Mouse (Mus musculus): Measurements from ENCODE around the gene Dgkh. TPM values are rescaled to one million over a fixed set of nuclear protein-coding genes. Genes with fewer than 3 reads are reported as not detected.
A peak's percentile ranks its signal among the peaks of the same experiment; 100 is the strongest.

The Dgkh gene
- polyA plus RNA-seq, 1 experiment from 2014 or later = 4.6 TPM

GRCm38 (mm10) chr14:78538572-78539320 lies 193.8 kb downstream of the Dgkh start:
- no peak overlapping the region for H3K27ac ChIP-seq (ENCODE audit: low read length)
- no peak for ATAC-seq

GRCm38 (mm10) chr14:78537551-78537950 lies 195.0 kb downstream of the Dgkh start:
- Histone ChIP-seq H3K4me3 (ENCODE audit: low read depth, low read length) (peak overlapping the region; percentile 83; the same call in 1 of the 2 replicates), H3K9me3 (ENCODE audit: low read length) (no peaks in the 10 kb centered on the region), H3K4me2 (replicated peaks; ENCODE audit: low read depth, low read length) (0 out of 2 replicates have a peak overlapping the region, but pooled peaks have one; percentile 82), H3K4me1 (ENCODE audit: insufficient read depth, low read depth, low read length) (peaks cover 5% of the 10 kb centered on the region; the same call in 1 of the 2 replicates), H3K9ac (replicated peaks; ENCODE audit: low read depth) (no peak overlapping the region), H3K27me3 (replicated peaks; ENCODE audit: insufficient read depth, low read length) (no peaks in the 10 kb centered on the region), H3K27ac (ENCODE audit: low read length) (no peak overlapping the region), H3K36me3 (ENCODE audit: insufficient read depth, low read length) (no peaks in the 10 kb centered on the region)
- ATAC-seq (no peak), DNase-seq (ENCODE audit: low spot score) (no peak)
- 40% methylated on average over 6 of the region's 6 CpGs for WGBS
- TF ChIP-seq EP300 (IDR thresholded peaks at IDR 0.05) (no peak), CTCF (IDR thresholded peaks at IDR 0.05) (no peak)

More at GRCm38 (mm10) chr14:78538572-78539320, 193.8 kb downstream of the Dgkh start:
- no peaks in the 10 kb centered on the region for H3K9me3 ChIP-seq (ENCODE audit: low read length)
- H3K4me1 ChIP-seq (ENCODE audit: insufficient read depth, low read depth, low read length) = peaks cover 5% of the 10 kb centered on the region; the same call in 1 of the 2 replicates
- H3K4me2 ChIP-seq (replicated peaks; ENCODE audit: low read depth, low read length) = no peak overlapping the region
- no peak for TF ChIP-seq EP300 (IDR thresholded peaks at IDR 0.05)
- H3K27me3 ChIP-seq (replicated peaks; ENCODE audit: insufficient read depth, low read length) = no peaks in the 10 kb centered on the region
- no peaks in the 10 kb centered on the region for H3K36me3 ChIP-seq (ENCODE audit: insufficient read depth, low read length)
- H3K9ac ChIP-seq (replicated peaks; ENCODE audit: low read depth) = no peak overlapping the region
- H3K4me3 ChIP-seq (ENCODE audit: low read depth, low read length) = no peak overlapping the region
- WGBS = 41% methylated on average over 5 of the region's 5 CpGs
- no peak for DNase-seq (ENCODE audit: low spot score)

GRCm38 (mm10) chr14:78536281-78537165 lies 196.1 kb downstream of the Dgkh start, which contains the start of gene Akap11:
Gene Akap11, minus strand, starts transcription at chr14:78536808.
- peak; percentile 95 for ATAC-seq
- Histone ChIP-seq H3K4me2 (replicated peaks; ENCODE audit: low read depth, low read length) (peak within 1 kb of the TSS; percentile 82), H3K4me3 (ENCODE audit: low read depth, low read length) (peak within 1 kb of the TSS; percentile 83), H3K36me3 (ENCODE audit: insufficient read depth, low read length) (no peaks in the 10 kb centered on the region), H3K27me3 (replicated peaks; ENCODE audit: insufficient read depth, low read length) (no peaks in the 10 kb centered on the region), H3K4me1 (ENCODE audit: insufficient read depth, low read depth, low read length) (peaks cover 8% of the 10 kb centered on the region; the same call in 1 of the 2 replicates), H3K27ac (ENCODE audit: low read length) (peak within 1 kb of the TSS; percentile 92), H3K9me3 (ENCODE audit: low read length) (no peaks in the 10 kb centered on the region), H3K9ac (replicated peaks; ENCODE audit: low read depth) (peak within 1 kb of the TSS; percentile 87)
- TF ChIP-seq EP300 (IDR thresholded peaks at IDR 0.05) = peak; percentile 85; the same call in 1 of the 2 replicates
- no peak for TF ChIP-seq CTCF (IDR thresholded peaks at IDR 0.05)
- peak; percentile 96 for DNase-seq (ENCODE audit: low spot score)
- under 1% methylated on average over 74 of the region's 82 CpGs for WGBS

GRCm38 (mm10) chr14:78535366-78535765 lies 197.2 kb downstream of the Dgkh start:
- ATAC-seq = no peak
- Histone ChIP-seq H3K4me1 (ENCODE audit: insufficient read depth, low read depth, low read length) (peaks cover 8% of the 10 kb centered on the region; the same call in 1 of the 2 replicates), H3K4me2 (replicated peaks; ENCODE audit: low read depth, low read length) (peak overlapping the region; percentile 82), H3K27ac (ENCODE audit: low read length) (0 out of 2 replicates have a peak overlapping the region, but pooled peaks have one; percentile 20), H3K9me3 (ENCODE audit: low read length) (no peaks in the 10 kb centered on the region), H3K36me3 (ENCODE audit: insufficient read depth, low read length) (no peaks in the 10 kb centered on the region), H3K27me3 (replicated peaks; ENCODE audit: insufficient read depth, low read length) (no peaks in the 10 kb centered on the region), H3K9ac (replicated peaks; ENCODE audit: low read depth) (peak overlapping the region; percentile 87; the same call in 1 of the 2 replicates), H3K4me3 (ENCODE audit: low read depth, low read length) (peak overlapping the region; percentile 83; the same call in 1 of the 2 replicates)
- DNase-seq (ENCODE audit: low spot score) = no peak
- TF ChIP-seq CTCF (IDR thresholded peaks at IDR 0.05) (no peak), EP300 (IDR thresholded peaks at IDR 0.05) (no peak)
- 39% methylated on average over 2 of the region's 2 CpGs for WGBS

- H3K27me3 ChIP-seq (replicated peaks; ENCODE audit: insufficient read depth, low read length) = no peaks in the 10 kb centered on the region
- no peak overlapping the region for H3K4me3 ChIP-seq (ENCODE audit: low read depth, low read length)
- H3K4me2 ChIP-seq (replicated peaks; ENCODE audit: low read depth, low read length) = no peak overlapping the region
- ATAC-seq (no peak), DNase-seq (ENCODE audit: low spot score) (no peak)
- no peak overlapping the region for H3K27ac ChIP-seq (ENCODE audit: low read length)
- no peaks in the 10 kb centered on the region for H3K9me3 ChIP-seq (ENCODE audit: low read length)
- 97% methylated on average over 5 of the region's 5 CpGs for WGBS
- no peaks in the 10 kb centered on the region for H3K36me3 ChIP-seq (ENCODE audit: insufficient read depth, low read length)
- no peak for TF ChIP-seq CTCF (IDR thresholded peaks at IDR 0.05)
- no peak for TF ChIP-seq EP300 (IDR thresholded peaks at IDR 0.05)
- H3K4me1 ChIP-seq (ENCODE audit: insufficient read depth, low read depth, low read length) = peaks cover 11% of the 10 kb centered on the region; the same call in 1 of the 2 replicates
- no peak overlapping the region for H3K9ac ChIP-seq (replicated peaks; ENCODE audit: low read depth)
Observed at GRCm38 (mm10) chr14:78534651-78535050, 197.9 kb downstream of the Dgkh start.

- Histone ChIP-seq H3K27me3 (replicated peaks; ENCODE audit: insufficient read depth, low read length) (no peaks in the 10 kb centered on the region), H3K4me2 (replicated peaks; ENCODE audit: low read depth, low read length) (no peak overlapping the region), H3K36me3 (ENCODE audit: insufficient read depth, low read length) (no peaks in the 10 kb centered on the region), H3K9ac (replicated peaks; ENCODE audit: low read depth) (no peak overlapping the region), H3K9me3 (ENCODE audit: low read length) (no peaks in the 10 kb centered on the region), H3K27ac (ENCODE audit: low read length) (no peak overlapping the region), H3K4me3 (ENCODE audit: low read depth, low read length) (no peak overlapping the region), H3K4me1 (ENCODE audit: insufficient read depth, low read depth, low read length) (peaks cover 21% of the 10 kb centered on the region; the same call in 1 of the 2 replicates)
- TF ChIP-seq EP300 (IDR thresholded peaks at IDR 0.05) (no peak), CTCF (IDR thresholded peaks at IDR 0.05) (no peak)
- DNase-seq (ENCODE audit: low spot score) (no peak), ATAC-seq (no peak)
- WGBS = 60% methylated on average over 3 of the region's 3 CpGs
Observed at GRCm38 (mm10) chr14:78533701-78534100, 198.9 kb downstream of the Dgkh start.

All from lung, postnatal 0 days (tissue).